Mouse (Mus musculus): ENCODE measurements around the gene Pi4ka. TPM values are rescaled to one million over a fixed set of nuclear protein-coding genes. Genes with fewer than 3 reads are reported as not detected.

The Pi4ka gene
- polyA plus RNA-seq, 1 experiment from 2014 or later, result 39.7 TPM

DNA sequence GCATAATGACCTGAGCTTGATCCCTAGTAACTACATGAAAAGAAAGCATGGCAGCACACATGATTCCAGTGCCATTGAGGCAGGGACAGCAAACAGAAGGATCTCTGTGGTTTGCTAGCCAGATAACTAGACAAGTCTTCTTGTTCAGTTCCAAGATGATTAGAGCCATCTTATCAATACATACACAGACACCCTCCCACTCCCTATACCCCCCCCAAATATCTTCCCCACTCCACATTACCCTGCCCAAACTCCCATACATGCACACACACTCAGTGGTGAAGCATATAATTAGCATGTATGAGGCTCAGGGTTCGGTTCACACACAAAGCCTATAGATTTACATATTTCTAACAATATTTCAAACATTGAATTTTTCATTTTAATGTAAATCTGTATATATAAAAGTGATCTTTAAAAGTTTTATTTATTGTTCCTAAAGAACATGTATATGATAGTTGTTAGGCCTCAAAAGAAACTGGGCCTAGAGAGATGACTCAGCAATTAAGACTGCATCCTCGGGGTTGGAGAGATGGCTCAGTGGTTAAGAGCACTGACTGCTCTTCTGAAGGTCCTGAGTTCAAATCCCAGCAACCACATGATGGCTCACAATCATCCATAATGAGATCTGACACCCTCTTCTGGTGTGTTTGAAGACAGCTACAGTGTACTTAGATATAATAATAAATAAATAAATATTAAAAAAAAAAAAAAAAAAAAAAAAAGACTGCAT, 22.4 kb downstream of the Pi4ka start:
- no peaks in the 10 kb centered on the region for H3K27me3 ChIP-seq
- no peak overlapping the region for H3K4me2 ChIP-seq
- no peak overlapping the region for H3K27ac ChIP-seq

DNA sequence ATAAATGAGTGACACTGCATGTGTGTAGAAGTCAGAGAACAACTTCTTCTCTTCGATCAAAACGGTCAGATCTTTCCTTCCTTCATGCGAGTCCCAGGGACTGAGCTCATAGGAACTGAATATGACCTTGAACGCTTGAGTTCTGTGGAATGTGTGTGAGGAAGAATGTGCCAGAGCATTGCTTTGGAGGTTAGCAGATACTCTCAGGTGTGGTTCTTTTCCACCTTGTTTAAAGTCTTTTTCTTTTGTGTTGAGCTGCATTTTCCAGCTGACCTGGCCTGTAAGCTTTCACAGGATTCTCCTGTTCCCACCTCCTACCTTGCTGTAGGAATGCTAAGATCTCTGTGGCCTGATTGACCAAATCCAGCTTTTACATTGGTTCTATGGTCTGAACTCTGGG, 23.8 kb downstream of the Pi4ka start:
- no peaks in the 10 kb centered on the region for H3K4me1 ChIP-seq

More for the DNA sequence above, 22.4 kb downstream of the Pi4ka start:
- ATAC-seq (replicated peaks; ENCODE audit: low FRiP score), result no peak
- no peaks in the 10 kb centered on the region for H3K9me3 ChIP-seq (replicated peaks)
- 81% methylated on average over 2 of the region's 2 CpGs for WGBS
- no peaks in the 10 kb centered on the region for H3K4me1 ChIP-seq
- no peak overlapping the region for H3K4me3 ChIP-seq (replicated peaks)
- no peak overlapping the region for H3K9ac ChIP-seq
- H3K36me3 ChIP-seq, result peaks cover 33% of the 10 kb centered on the region

DNA sequence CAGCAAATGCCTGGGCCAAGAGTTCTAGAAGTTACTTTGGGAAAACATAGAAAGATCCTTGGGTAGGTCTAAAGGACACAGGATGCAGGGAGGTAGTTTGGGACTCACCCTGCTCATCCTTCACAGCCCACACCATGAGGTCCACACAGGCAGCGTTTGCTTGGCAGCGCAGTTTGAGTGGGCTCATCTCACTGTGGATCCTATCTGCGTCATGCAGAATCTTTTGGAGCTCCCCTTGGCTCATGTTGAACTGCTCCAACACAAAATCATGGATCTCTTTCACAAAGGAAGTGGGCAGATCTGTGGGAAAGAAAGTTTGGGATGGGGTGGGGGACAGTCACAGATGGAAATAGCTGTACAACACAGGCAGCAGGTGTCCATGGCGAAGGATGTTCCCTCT, 47.3 kb downstream of the Pi4ka start:
- Histone ChIP-seq H3K4me1 (no peaks in the 10 kb centered on the region), H3K27me3 (no peaks in the 10 kb centered on the region), H3K4me2 (no peak overlapping the region), H3K36me3 (peaks cover 54% of the 10 kb centered on the region), H3K27ac (no peak overlapping the region), H3K9me3 (replicated peaks) (no peaks in the 10 kb centered on the region), H3K4me3 (replicated peaks) (no peak overlapping the region), H3K9ac (no peak overlapping the region)
- 97% methylated on average over 4 of the region's 4 CpGs for WGBS
- no peak for ATAC-seq (replicated peaks; ENCODE audit: low FRiP score)

More for the DNA sequence above, 23.8 kb downstream of the Pi4ka start:
- no peak for ATAC-seq (replicated peaks; ENCODE audit: low FRiP score)
- no peak overlapping the region for H3K9ac ChIP-seq
- H3K4me2 ChIP-seq, result no peak overlapping the region
- no peak overlapping the region for H3K27ac ChIP-seq
- peaks cover 40% of the 10 kb centered on the region for H3K36me3 ChIP-seq
- H3K9me3 ChIP-seq (replicated peaks), result no peaks in the 10 kb centered on the region
- WGBS, result 93% methylated on average over 4 of the region's 4 CpGs
- no peak overlapping the region for H3K4me3 ChIP-seq (replicated peaks)
- H3K27me3 ChIP-seq, result no peaks in the 10 kb centered on the region

DNA sequence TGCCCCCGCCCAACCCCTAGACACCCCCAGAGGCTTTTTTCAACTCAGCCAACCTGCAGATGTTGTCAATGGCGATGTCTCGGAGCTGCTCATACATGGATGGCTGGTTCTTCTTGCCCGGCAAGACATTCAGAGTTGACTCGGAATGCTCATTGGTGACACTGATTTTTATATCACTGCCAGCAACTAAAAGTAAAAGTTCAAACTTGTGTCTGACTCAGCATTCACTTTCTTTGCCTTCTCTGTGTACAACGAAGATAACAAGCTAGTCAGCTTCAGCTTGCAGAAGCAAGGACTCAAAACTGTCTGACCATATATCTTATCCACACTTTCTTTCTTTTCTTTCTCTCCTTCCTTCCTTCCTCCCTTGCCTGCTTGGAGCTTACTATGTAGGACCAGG, 50.1 kb downstream of the Pi4ka start:
- Histone ChIP-seq H3K27ac (no peak overlapping the region), H3K4me1 (no peaks in the 10 kb centered on the region), H3K9me3 (replicated peaks) (no peaks in the 10 kb centered on the region), H3K27me3 (no peaks in the 10 kb centered on the region), H3K4me2 (no peak overlapping the region), H3K9ac (no peak overlapping the region), H3K36me3 (peaks cover 67% of the 10 kb centered on the region), H3K4me3 (replicated peaks) (no peak overlapping the region)
- 87% methylated on average over 6 of the region's 6 CpGs for WGBS
- no peak for ATAC-seq (replicated peaks; ENCODE audit: low FRiP score)

DNA sequence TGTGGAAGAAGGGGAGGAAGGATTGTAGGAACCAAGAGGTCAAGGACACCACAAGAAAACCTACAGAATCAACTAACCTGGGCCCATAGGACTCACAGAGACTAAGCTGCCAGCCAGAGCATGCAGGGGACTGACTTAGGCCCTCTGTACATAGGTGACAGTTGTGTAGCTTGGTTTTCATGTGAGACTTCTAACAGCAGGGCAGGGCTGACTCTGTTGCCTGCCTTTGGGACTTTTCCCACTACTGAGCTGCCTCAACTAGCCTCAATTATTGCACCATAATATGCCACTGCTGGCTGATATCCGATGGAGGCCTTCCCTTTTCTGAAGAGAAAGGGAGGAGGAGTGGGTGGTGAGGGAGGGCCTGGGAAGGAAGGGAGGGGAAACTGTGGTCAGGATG, 59.3 kb downstream of the Pi4ka start:
- 83% methylated on average over 1 of the region's 1 CpGs for WGBS
- Histone ChIP-seq H3K9me3 (replicated peaks) (no peaks in the 10 kb centered on the region), H3K4me3 (replicated peaks) (no peak overlapping the region), H3K36me3 (peaks cover 43% of the 10 kb centered on the region), H3K27ac (no peak overlapping the region), H3K4me2 (no peak overlapping the region), H3K4me1 (no peaks in the 10 kb centered on the region), H3K9ac (no peak overlapping the region), H3K27me3 (no peaks in the 10 kb centered on the region)
- ATAC-seq (replicated peaks; ENCODE audit: low FRiP score), result no peak

DNA sequence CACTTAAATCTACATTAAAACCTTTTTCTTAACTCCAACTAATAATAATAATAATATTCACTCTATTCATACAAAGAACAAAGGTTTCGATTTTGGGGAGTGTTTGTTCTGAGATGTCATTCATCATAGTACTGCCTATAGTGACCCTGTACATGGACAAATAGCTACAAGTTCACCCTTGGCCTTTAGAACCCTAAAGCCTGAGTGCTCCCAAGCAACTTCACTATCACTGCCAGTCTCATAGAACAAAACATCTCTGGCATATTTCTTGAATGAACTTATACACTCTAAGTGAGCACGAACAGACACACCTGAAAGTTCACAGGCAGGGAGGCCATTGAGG, 60.3 kb downstream of the Pi4ka start:
- WGBS, result 92% methylated on average over 2 of the region's 2 CpGs
- no peak for ATAC-seq (replicated peaks; ENCODE audit: low FRiP score)
- H3K27me3 ChIP-seq, result no peaks in the 10 kb centered on the region

DNA sequence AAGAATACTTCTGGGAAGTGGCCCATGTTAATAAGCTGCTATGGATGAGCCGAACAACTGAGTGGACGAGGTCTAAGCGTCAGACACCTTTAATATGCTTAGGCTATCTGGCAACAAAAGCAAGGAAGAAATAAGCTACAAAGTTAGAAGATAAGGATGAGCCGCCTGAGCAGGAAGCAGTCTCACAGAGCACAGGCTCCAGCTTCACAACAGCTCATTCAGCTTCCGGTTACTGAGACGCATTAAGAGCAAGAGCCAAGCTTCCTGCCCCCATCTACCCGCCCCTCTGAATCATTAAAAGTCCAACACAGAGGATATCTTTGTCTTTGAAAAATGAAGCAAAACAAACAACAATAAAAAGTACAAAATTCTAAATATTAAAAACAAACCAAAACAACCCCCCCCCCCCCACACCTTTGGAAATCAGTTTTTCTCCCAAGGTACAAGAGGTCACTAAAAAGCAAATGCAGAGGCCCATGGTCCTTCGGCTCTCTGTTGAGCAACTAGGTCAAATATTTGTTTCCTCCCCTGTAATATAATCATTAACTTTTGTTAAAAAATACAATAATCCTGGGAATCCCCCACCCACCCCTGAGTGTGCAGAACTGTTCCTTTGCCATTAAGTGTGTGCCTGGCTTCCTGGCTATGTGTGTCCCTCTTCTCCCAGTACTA, 60.8 kb downstream of the Pi4ka start:
- ATAC-seq (replicated peaks; ENCODE audit: low FRiP score), result no peak
- H3K4me3 ChIP-seq (replicated peaks), result no peak overlapping the region
- H3K9me3 ChIP-seq (replicated peaks), result no peaks in the 10 kb centered on the region
- no peak overlapping the region for H3K4me2 ChIP-seq
- no peaks in the 10 kb centered on the region for H3K27me3 ChIP-seq
- H3K4me1 ChIP-seq, result no peaks in the 10 kb centered on the region
- 79% methylated on average over 8 of the region's 8 CpGs for WGBS
- H3K27ac ChIP-seq, result no peak overlapping the region
- H3K36me3 ChIP-seq, result peaks cover 28% of the 10 kb centered on the region
- no peak overlapping the region for H3K9ac ChIP-seq

More for the DNA sequence above, 60.3 kb downstream of the Pi4ka start:
- Histone ChIP-seq H3K4me3 (replicated peaks) (no peak overlapping the region), H3K36me3 (peaks cover 33% of the 10 kb centered on the region), H3K27ac (no peak overlapping the region), H3K4me1 (no peaks in the 10 kb centered on the region), H3K4me2 (no peak overlapping the region), H3K9ac (no peak overlapping the region), H3K9me3 (replicated peaks) (no peaks in the 10 kb centered on the region)

DNA sequence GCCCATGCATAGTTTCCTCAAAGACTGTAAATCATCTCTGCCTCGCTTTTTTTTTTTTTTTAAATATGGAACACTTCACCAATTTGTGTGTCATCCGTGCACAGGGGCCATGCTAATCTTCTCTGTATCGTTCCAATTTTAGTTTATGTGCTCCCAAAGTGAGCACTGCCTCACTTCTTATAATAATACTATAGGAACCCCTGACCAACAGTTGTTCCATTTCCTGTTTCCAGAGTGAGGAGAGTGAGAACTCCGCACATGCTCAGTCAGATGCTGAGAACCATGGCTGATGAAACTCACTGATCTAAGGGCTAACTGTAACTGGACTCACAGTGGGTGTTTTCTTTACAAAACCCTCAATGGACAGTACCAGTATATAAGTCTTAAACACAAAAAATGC, 64.3 kb downstream of the Pi4ka start:
- WGBS, result 88% methylated on average over 4 of the region's 4 CpGs
- H3K4me1 ChIP-seq, result no peaks in the 10 kb centered on the region
- ATAC-seq (replicated peaks; ENCODE audit: low FRiP score), result no peak
- no peak overlapping the region for H3K4me3 ChIP-seq (replicated peaks)
- no peak overlapping the region for H3K27ac ChIP-seq
- no peak overlapping the region for H3K4me2 ChIP-seq
- H3K9ac ChIP-seq, result no peak overlapping the region
- no peaks in the 10 kb centered on the region for H3K9me3 ChIP-seq (replicated peaks)
- H3K27me3 ChIP-seq, result no peaks in the 10 kb centered on the region
- H3K36me3 ChIP-seq, result peaks cover 22% of the 10 kb centered on the region

DNA sequence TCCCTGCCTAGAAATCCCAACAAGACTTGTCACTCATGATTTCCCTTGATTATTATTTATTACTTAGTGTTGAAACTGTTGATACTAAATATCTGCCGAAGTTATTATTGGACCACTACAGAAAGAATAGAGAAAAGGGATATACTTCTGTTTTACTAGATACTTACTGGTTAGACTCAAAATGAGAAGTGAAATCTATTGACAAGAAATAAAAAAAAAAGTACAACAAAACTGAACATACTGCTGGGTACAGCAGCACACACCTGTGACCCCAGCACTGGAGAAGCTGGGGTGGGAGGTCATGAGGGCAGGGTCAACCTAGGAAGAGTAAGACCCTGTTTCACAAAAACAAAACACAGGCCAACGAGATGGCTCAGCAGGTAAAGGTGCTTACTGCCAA, 65.4 kb downstream of the Pi4ka start:
- 84% methylated on average over 2 of the region's 2 CpGs for WGBS
- peaks cover 22% of the 10 kb centered on the region for H3K36me3 ChIP-seq
- H3K9ac ChIP-seq, result no peak overlapping the region
- H3K4me3 ChIP-seq (replicated peaks), result no peak overlapping the region
- H3K4me2 ChIP-seq, result no peak overlapping the region
- H3K27me3 ChIP-seq, result no peaks in the 10 kb centered on the region
- H3K9me3 ChIP-seq (replicated peaks), result no peaks in the 10 kb centered on the region
- no peaks in the 10 kb centered on the region for H3K4me1 ChIP-seq
- ATAC-seq (replicated peaks; ENCODE audit: low FRiP score), result no peak
- no peak overlapping the region for H3K27ac ChIP-seq

DNA sequence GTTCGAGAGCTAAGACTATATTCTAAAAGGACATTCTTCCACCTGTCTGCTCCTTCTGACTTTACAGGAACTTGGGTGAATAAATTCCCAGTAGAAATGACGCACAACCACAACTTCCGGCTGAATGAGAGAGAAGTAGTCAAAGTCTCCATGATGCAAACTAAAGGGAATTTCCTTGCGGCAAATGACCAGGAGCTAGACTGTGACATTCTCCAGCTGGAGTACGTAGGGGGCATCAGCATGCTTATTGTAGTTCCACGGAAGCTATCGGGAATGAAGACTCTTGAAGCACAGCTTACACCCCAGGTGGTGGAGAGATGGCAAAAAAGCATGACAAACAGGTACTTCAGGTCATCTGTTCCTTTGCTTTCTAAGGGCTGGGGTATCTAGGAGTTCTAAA, 66.4 kb downstream of the Pi4ka start:
- no peak overlapping the region for H3K9ac ChIP-seq
- H3K4me3 ChIP-seq (replicated peaks), result no peak overlapping the region
- H3K4me1 ChIP-seq, result no peaks in the 10 kb centered on the region
- H3K9me3 ChIP-seq (replicated peaks), result no peaks in the 10 kb centered on the region
- H3K27me3 ChIP-seq, result no peaks in the 10 kb centered on the region
- H3K4me2 ChIP-seq, result no peak overlapping the region
- peaks cover 20% of the 10 kb centered on the region for H3K36me3 ChIP-seq
- no peak overlapping the region for H3K27ac ChIP-seq
- 86% methylated on average over 7 of the region's 7 CpGs for WGBS
- ATAC-seq (replicated peaks; ENCODE audit: low FRiP score), result no peak

DNA sequence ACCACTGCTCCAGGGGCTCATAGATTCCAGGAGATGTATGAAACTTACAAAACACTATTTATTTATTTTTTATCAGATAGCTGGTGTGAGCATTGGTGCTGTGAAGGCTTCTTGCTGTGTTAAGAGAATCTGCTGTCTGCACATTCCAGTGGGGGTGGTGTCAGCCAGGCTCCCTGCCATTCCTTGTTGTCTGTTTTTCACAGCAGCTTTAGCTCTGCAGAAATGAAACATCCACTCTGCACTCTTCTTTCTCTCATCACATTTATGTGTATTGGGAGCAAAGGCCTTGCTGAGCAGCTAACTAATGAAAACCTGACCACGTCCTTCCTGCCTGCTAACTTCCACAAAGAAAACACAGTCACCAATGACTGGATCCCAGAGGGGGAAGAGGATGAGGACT, 70.0 kb downstream of the Pi4ka start:
- no peak for ATAC-seq (replicated peaks; ENCODE audit: low FRiP score)
- H3K4me3 ChIP-seq (replicated peaks), result no peak overlapping the region
- H3K27me3 ChIP-seq, result no peaks in the 10 kb centered on the region
- H3K4me2 ChIP-seq, result no peak overlapping the region
- WGBS, result 55% methylated on average over 1 of the region's 1 CpGs
- no peak overlapping the region for H3K27ac ChIP-seq
- H3K36me3 ChIP-seq, result peaks cover 9% of the 10 kb centered on the region
- H3K9me3 ChIP-seq (replicated peaks), result no peaks in the 10 kb centered on the region
- no peak overlapping the region for H3K9ac ChIP-seq
- no peaks in the 10 kb centered on the region for H3K4me1 ChIP-seq

DNA sequence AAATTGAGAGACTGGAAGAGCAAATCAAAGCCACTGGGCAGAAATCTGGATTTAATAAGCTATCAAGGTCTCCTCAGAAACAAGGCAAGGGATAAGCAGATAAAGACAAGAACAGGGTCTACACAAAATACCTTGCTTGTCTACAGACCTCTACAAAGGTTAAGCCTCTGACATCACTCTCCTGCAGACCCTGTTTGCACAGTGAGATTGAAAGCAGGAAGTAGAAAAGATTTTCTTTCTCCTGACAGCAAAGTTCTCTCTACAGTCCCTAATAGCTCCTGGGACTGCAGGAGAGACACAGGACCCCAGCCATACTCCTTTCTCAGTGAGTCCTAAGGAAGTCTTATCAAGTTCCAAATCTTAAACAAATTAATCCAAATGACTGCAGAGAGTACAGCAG, 71.5 kb downstream of the Pi4ka start:
- H3K9me3 ChIP-seq (replicated peaks), result no peaks in the 10 kb centered on the region
- H3K36me3 ChIP-seq, result peaks cover 6% of the 10 kb centered on the region; the same call in 1 of the 2 replicates
- no peaks in the 10 kb centered on the region for H3K27me3 ChIP-seq
- H3K4me1 ChIP-seq, result no peaks in the 10 kb centered on the region
- no peak for ATAC-seq (replicated peaks; ENCODE audit: low FRiP score)
- H3K9ac ChIP-seq, result no peak overlapping the region
- no peak overlapping the region for H3K27ac ChIP-seq
- no peak overlapping the region for H3K4me2 ChIP-seq
- H3K4me3 ChIP-seq (replicated peaks), result no peak overlapping the region

DNA sequence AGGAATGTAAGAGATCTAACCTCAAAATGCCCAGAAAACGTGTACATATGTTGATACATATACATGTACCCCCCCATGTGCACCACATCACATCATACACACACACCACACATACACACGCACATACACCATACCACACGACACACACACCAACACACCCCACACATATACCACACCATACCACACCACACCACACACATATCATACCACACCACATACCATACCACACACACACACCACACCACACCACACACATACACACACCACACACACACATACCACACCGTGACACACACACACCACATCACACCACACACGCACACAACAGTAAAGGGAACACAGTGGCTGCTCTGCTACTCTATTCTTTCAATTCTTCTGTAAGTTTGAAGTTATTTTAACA, 74.3 kb downstream of the Pi4ka start:
- H3K36me3 ChIP-seq, result no peaks in the 10 kb centered on the region
- no peak for ATAC-seq (replicated peaks; ENCODE audit: low FRiP score)
- no peak overlapping the region for H3K27ac ChIP-seq
- no peak overlapping the region for H3K4me2 ChIP-seq
- WGBS, result 93% methylated on average over 5 of the region's 5 CpGs
- H3K9ac ChIP-seq, result no peak overlapping the region
- H3K4me3 ChIP-seq (replicated peaks), result no peak overlapping the region
- no peaks in the 10 kb centered on the region for H3K27me3 ChIP-seq
- H3K4me1 ChIP-seq, result no peaks in the 10 kb centered on the region
- no peaks in the 10 kb centered on the region for H3K9me3 ChIP-seq (replicated peaks)

Data from kidney, embryonic 15.5 days (tissue).